Mouse (Mus musculus) liver, postnatal 0 days (tissue): ENCODE measurements at regions not wholly inside any gene's neighbourhood (a gene's known extent, or its start where the extent isn't known, plus 50 kb on each side); places are given as distances from the start of the nearest gene placed in this dataset.

Experiments used
- CTCF ChIP-seq: sonication (generic); IDR thresholded peaks from 2 replicates; pipeline ENCODE4 v1.5.1; 2016; ENCODE audit warnings: antibody characterized with exemption, low read depth
- EP300 ChIP-seq: IDR thresholded peaks from 2 replicates; pipeline ENCODE4 v1.6.1; 2016; ENCODE audit warnings: antibody characterized with exemption, low read depth, mild to moderate bottlenecking

DNA sequence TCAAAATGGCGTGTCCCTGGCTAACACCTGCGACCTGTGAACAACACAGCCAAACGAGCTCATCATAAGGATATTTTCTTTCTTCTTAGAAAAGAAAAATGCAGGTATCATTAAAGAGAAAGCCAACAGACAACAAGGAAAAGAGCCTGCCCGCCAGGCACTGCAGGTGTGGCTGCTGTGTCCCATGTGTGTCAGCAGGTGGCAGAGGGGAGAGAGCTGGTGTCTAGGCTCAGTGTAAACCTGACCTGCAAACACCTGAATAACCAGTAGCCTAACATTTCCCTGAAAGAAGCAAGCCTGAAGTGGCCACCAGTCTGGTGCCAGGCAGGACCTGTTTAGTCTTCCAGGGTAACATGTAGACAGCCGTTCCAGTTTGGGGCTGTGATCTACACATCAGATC is 294.9 kb downstream of the Matn1 start:
- no peak for TF ChIP-seq CTCF
- no peak for TF ChIP-seq EP300
